Mouse (Mus musculus): ENCODE data around the gene Ntrk2.

GRCm38 (mm10) chr13:58968168-58968567 lies 161.8 kb downstream of the Ntrk2 start:
- TF ChIP-seq POLR2AphosphoS5 (IDR thresholded peaks at IDR 0.05; ENCODE audit: borderline replicate concordance, low read depth, low read length) (no peak), CTCF (IDR thresholded peaks at IDR 0.05 in 2 of 3, conservative IDR thresholded peaks at IDR 0.05 in 1 of 3; ENCODE audit: control insufficient read depth in 1 of 3, insufficient read depth in 1 of 3, low read depth in 2 of 3, low read length in 3 of 3, poor library complexity in 1 of 3, severe bottlenecking in 1 of 3) (no peak), GATA1 (IDR thresholded peaks at IDR 0.05; ENCODE audit: low read depth, low read length) (no peak), TBP (IDR thresholded peaks at IDR 0.05; ENCODE audit: low read depth, low read length) (no peak), HCFC1 (IDR thresholded peaks at IDR 0.05; ENCODE audit: low read depth, low read length) (no peak)
